Mouse (Mus musculus) bone marrow, adult 2 months (tissue): ENCODE results near the gene Ncapg2.

Experiments
- CTCF ChIP-seq: fragments of 200-500 bp; IDR thresholded peaks from 2 replicates; pipeline ENCODE4 v1.5.1; 2011; ENCODE audit warnings: low read length, control low read depth; ENCODE audit not compliant: control insufficient read depth, insufficient read depth
- POLR2A ChIP-seq: fragments of 200-500 bp; IDR thresholded peaks from 2 replicates; pipeline ENCODE4 v1.6.1; 2011; ENCODE audit warnings: low read depth, mild to moderate bottlenecking, control low read depth, low read length, borderline replicate concordance; ENCODE audit not compliant: control insufficient read depth

DNA sequence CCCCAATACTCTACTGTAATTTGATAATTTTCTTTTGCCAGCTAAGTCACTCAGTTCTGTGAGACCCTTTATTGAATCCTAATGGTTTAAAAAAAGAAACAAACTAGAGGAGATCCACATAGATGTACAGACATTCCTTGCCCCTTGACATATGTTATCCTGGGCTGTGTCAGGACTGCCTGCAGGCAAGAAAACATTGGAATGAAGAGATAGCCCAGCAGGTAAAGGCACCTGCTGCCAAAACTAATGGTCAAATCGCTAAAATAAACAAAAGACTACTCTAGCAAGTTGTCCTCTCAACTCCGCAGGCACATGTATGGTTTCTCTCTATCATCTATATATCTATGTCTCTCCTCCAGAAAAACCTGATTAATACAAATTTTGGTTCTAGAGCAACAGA, 22.1 kb upstream of the Ncapg2 start:
- no peak for TF ChIP-seq CTCF
- TF ChIP-seq POLR2A: no peak
